Comparison of ENCODE assay signal across 12 mouse cellular contexts in genomic region chr14:25128160-25128547, GRCm38 (mm10).
DNase-seq lines count a peak whose midpoint lies in the region; ATAC-seq and TF ChIP-seq lines count a peak whose summit lies in the region.
"Had no signal": no experiment of that assay in that cellular context is flagged by ENCODE, and none has a peak within 500 bp of the region (broad histone marks: within the 10 kb centered on the region; RNA-seq: fewer than 3 reads in every experiment).

No protein-coding gene starts in this region.

- peak overlapping the region; percentile 75 for H3K27ac ChIP-seq in forebrain, embryonic 10.5 days
- H3K27ac ChIP-seq in forebrain, embryonic 11.5 days (ENCODE audit: low read depth, low read length), result no peak overlapping the region
- peak overlapping the region; percentile 79 for H3K27ac ChIP-seq in forebrain, embryonic 13.5 days
- peak overlapping the region; percentile 87 for H3K27ac ChIP-seq in limb, embryonic 10.5 days
- peak overlapping the region; percentile 84 for H3K27ac ChIP-seq in midbrain, postnatal 0 days (ENCODE audit: low read depth, low read length)
- H3K27ac ChIP-seq: liver, embryonic 14.5 days; macrophage had no signal

- no peaks in the 10 kb centered on the region for H3K9me3 ChIP-seq in forebrain, embryonic 10.5 days
- H3K9me3 ChIP-seq in forebrain, embryonic 11.5 days (ENCODE audit: control insufficient read depth, low read length), result no peaks in the 10 kb centered on the region
- H3K9me3 ChIP-seq in forebrain, embryonic 13.5 days (replicated peaks), result no peaks in the 10 kb centered on the region
- H3K9me3 ChIP-seq in limb, embryonic 10.5 days (replicated peaks), result no peaks in the 10 kb centered on the region
- no peaks in the 10 kb centered on the region for H3K9me3 ChIP-seq in midbrain, postnatal 0 days (ENCODE audit: low read length)

- DNase-seq in forebrain, embryonic 10.5 days (ENCODE audit: extremely low spot score, low spot score), result no peak
- no peak for DNase-seq in forebrain, embryonic 11.5 days (ENCODE audit: low spot score)
- DNase-seq in limb, embryonic 10.5 days (ENCODE audit: low spot score), result no peak
- peak; percentile 54 for DNase-seq in midbrain, postnatal 0 days (ENCODE audit: low spot score)
- no peak for DNase-seq in thymus, postnatal 0 days (ENCODE audit: low spot score)
- DNase-seq: kidney, adult 2 months had no signal

- WGBS in forebrain, embryonic 10.5 days, result 79% methylated on average over 6 of the region's 6 CpGs
- WGBS in forebrain, embryonic 11.5 days, result 64% methylated on average over 6 of the region's 6 CpGs
- 48% methylated on average over 6 of the region's 6 CpGs for WGBS in forebrain, embryonic 13.5 days
- WGBS in limb, embryonic 10.5 days, result 75% methylated on average over 6 of the region's 6 CpGs
- WGBS in midbrain, postnatal 0 days, result 30% methylated on average over 6 of the region's 6 CpGs

- H3K4me1 ChIP-seq in forebrain, embryonic 10.5 days, result peaks cover 52% of the 10 kb centered on the region
- peaks cover 33% of the 10 kb centered on the region for H3K4me1 ChIP-seq in forebrain, embryonic 11.5 days (replicated peaks; ENCODE audit: control insufficient read depth, insufficient read depth, low read length)
- H3K4me1 ChIP-seq in forebrain, embryonic 13.5 days, result peaks cover 46% of the 10 kb centered on the region
- peaks cover 63% of the 10 kb centered on the region for H3K4me1 ChIP-seq in limb, embryonic 10.5 days
- peaks cover 18% of the 10 kb centered on the region; the same call in 1 of the 2 replicates for H3K4me1 ChIP-seq in midbrain, postnatal 0 days (ENCODE audit: insufficient read depth, low read length)

- H3K9ac ChIP-seq in forebrain, embryonic 11.5 days (ENCODE audit: low read length), result no peak overlapping the region; the same call in 1 of the 2 replicates
- peak overlapping the region; percentile 31; the same call in 1 of the 2 replicates for H3K9ac ChIP-seq in forebrain, embryonic 13.5 days
- no peak overlapping the region for H3K9ac ChIP-seq in midbrain, postnatal 0 days (replicated peaks; ENCODE audit: low read length, poor library complexity, severe bottlenecking)
- H3K9ac ChIP-seq: liver, embryonic 14.5 days had no signal

- H3K4me2 ChIP-seq in forebrain, embryonic 11.5 days (ENCODE audit: low read depth, low read length, severe bottlenecking), result no peak overlapping the region
- H3K4me2 ChIP-seq in forebrain, embryonic 13.5 days, result peak overlapping the region; percentile 33
- H3K4me2 ChIP-seq in midbrain, postnatal 0 days (ENCODE audit: low read depth, low read length, poor library complexity, severe bottlenecking), result peak overlapping the region; percentile 23

- no peak overlapping the region for H3K4me3 ChIP-seq in forebrain, embryonic 10.5 days
- no peak overlapping the region for H3K4me3 ChIP-seq in forebrain, embryonic 11.5 days (ENCODE audit: low read depth, low read length)
- H3K4me3 ChIP-seq in forebrain, embryonic 13.5 days, result no peak overlapping the region
- H3K4me3 ChIP-seq in limb, embryonic 10.5 days, result no peak overlapping the region
- no peak overlapping the region for H3K4me3 ChIP-seq in midbrain, postnatal 0 days (ENCODE audit: low read depth, low read length)

- H3K27me3 ChIP-seq in forebrain, embryonic 10.5 days (ENCODE audit: poor library complexity, severe bottlenecking), result peaks cover 41% of the 10 kb centered on the region
- H3K27me3 ChIP-seq in forebrain, embryonic 11.5 days (ENCODE audit: control insufficient read depth, insufficient read depth, low read length), result no peaks in the 10 kb centered on the region
- no peaks in the 10 kb centered on the region for H3K27me3 ChIP-seq in forebrain, embryonic 13.5 days
- H3K27me3 ChIP-seq in limb, embryonic 10.5 days (ENCODE audit: low read depth, poor library complexity, severe bottlenecking), result no peaks in the 10 kb centered on the region
- no peaks in the 10 kb centered on the region for H3K27me3 ChIP-seq in midbrain, postnatal 0 days (ENCODE audit: insufficient read depth, low read length)

- no peaks in the 10 kb centered on the region for H3K36me3 ChIP-seq in forebrain, embryonic 10.5 days (replicated peaks)
- no peaks in the 10 kb centered on the region for H3K36me3 ChIP-seq in forebrain, embryonic 11.5 days (ENCODE audit: control insufficient read depth, insufficient read depth, low read length)
- no peaks in the 10 kb centered on the region for H3K36me3 ChIP-seq in forebrain, embryonic 13.5 days (ENCODE audit: poor library complexity, severe bottlenecking)
- H3K36me3 ChIP-seq in limb, embryonic 10.5 days, result no peaks in the 10 kb centered on the region
- no peaks in the 10 kb centered on the region for H3K36me3 ChIP-seq in midbrain, postnatal 0 days (ENCODE audit: insufficient read depth, low read length)
- H3K36me3 ChIP-seq: G1E had no signal

- no peak for ATAC-seq in forebrain, embryonic 11.5 days (replicated peaks; ENCODE audit: low FRiP score)
- ATAC-seq in forebrain, embryonic 13.5 days, result no peak; the same call in 1 of the 2 replicates
- ATAC-seq in midbrain, postnatal 0 days (ENCODE audit: low FRiP score), result peak; percentile 42; the same call in 1 of the 2 replicates
- no peak for ATAC-seq in inflammation-experienced regulatory T-cells, adult 6 months
- no peak for ATAC-seq in erythroblast, adult 5-6 weeks (replicated peaks; ENCODE audit: low FRiP score, poor library complexity, severe bottlenecking)

- no peak for TF ChIP-seq CTCF in midbrain, postnatal 0 days (IDR thresholded peaks at IDR 0.05)
